Mouse (Mus musculus) stomach, postnatal 0 days (tissue): Measurements from ENCODE around the gene Rgs16.

ENCODE experiments used
- CTCF ChIP-seq: IDR thresholded peaks from 2 replicates; pipeline ENCODE4 v1.5.1; 2016; ENCODE audit warnings: antibody characterized with exemption, low read depth, mild to moderate bottlenecking, moderate library complexity
- EP300 ChIP-seq: optimal IDR thresholded peaks from 2 replicates; pipeline ENCODE3; 2016; ENCODE audit warnings: antibody characterized with exemption

GRCm38 (mm10) chr1:153734866-153735265 is 5.3 kb upstream of the Rgs16 start:
- TF ChIP-seq CTCF (no peak), EP300 (no peak)
